Comparison of ENCODE assay signal across 19 mouse cellular contexts in genomic region chr6:149098993-149099392, GRCm38 (mm10). TPM values are rescaled to one million over a fixed set of nuclear protein-coding genes. Genes with fewer than 3 reads are reported as not detected.
A peak's percentile ranks its signal among the peaks of the same experiment; 100 is the strongest.
DNase-seq lines count a peak whose midpoint lies in the region; ATAC-seq and TF ChIP-seq lines count a peak whose summit lies in the region.
"Had no signal": no experiment of that assay in that cellular context is flagged by ENCODE, and none has a peak within 500 bp of the region (broad histone marks: within the 10 kb centered on the region; RNA-seq: fewer than 3 reads in every experiment).

No protein-coding gene starts in this region.

- no peak overlapping the region for H3K9ac ChIP-seq in neural tube, embryonic 12.5 days
- no peak overlapping the region for H3K9ac ChIP-seq in midbrain, embryonic 12.5 days (replicated peaks)
- H3K9ac ChIP-seq: heart, embryonic 12.5 days; liver, embryonic 13.5 days had no signal

- H3K27me3 ChIP-seq in neural tube, embryonic 12.5 days (replicated peaks) = no peaks in the 10 kb centered on the region
- no peaks in the 10 kb centered on the region; the same call in 1 of the 2 replicates for H3K27me3 ChIP-seq in midbrain, embryonic 12.5 days
- H3K27me3 ChIP-seq: heart, embryonic 12.5 days had no signal

- TF ChIP-seq CTCF in gastrocnemius, adult 2 months (IDR thresholded peaks at IDR 0.05) = no peak

- intact Hi-C loops in gastrocnemius, adult 2 months (cut with DNase I) = no loop called here

- ATAC-seq in neural tube, embryonic 12.5 days (ENCODE audit: low FRiP score, low read depth) = no peak
- ATAC-seq in midbrain, embryonic 12.5 days (ENCODE audit: low FRiP score, low read depth) = no peak

- no peak for DNase-seq in gastrocnemius, adult 2 months
- DNase-seq in gastrocnemius, postnatal 10 days = no peak
- DNase-seq in neural tube, embryonic 10.5 days (ENCODE audit: extremely low spot score, low spot score) = no peak
- no peak for DNase-seq in adrenal gland, postnatal 10 days
- no peak for DNase-seq in lung, postnatal 36 days
- no peak for DNase-seq in kidney, postnatal 10 days
- DNase-seq: cerebellum, adult 2 months; kidney, adult 2 months; liver, embryonic 13.5 days had no signal

- H3K4me3 ChIP-seq in gastrocnemius, adult 2 months = peak overlapping the region; percentile 84; the same call in 1 of the 2 replicates
- H3K4me3 ChIP-seq in neural tube, embryonic 12.5 days = no peak overlapping the region
- H3K4me3 ChIP-seq in midbrain, embryonic 12.5 days = no peak overlapping the region

- no peaks in the 10 kb centered on the region for H3K9me3 ChIP-seq in neural tube, embryonic 12.5 days
- H3K9me3 ChIP-seq in midbrain, embryonic 12.5 days = no peaks in the 10 kb centered on the region
- H3K9me3 ChIP-seq: heart, embryonic 12.5 days; liver, embryonic 13.5 days had no signal

- H3K36me3 ChIP-seq in neural tube, embryonic 12.5 days = no peaks in the 10 kb centered on the region
- no peaks in the 10 kb centered on the region for H3K36me3 ChIP-seq in midbrain, embryonic 12.5 days
- H3K36me3 ChIP-seq: G1E; heart, embryonic 12.5 days; liver, embryonic 13.5 days had no signal

- no peak overlapping the region; the same call in 1 of the 2 replicates for H3K27ac ChIP-seq in gastrocnemius, adult 2 months
- H3K27ac ChIP-seq in neural tube, embryonic 12.5 days = no peak overlapping the region
- H3K27ac ChIP-seq in midbrain, embryonic 12.5 days (replicated peaks) = no peak overlapping the region
- H3K27ac ChIP-seq: liver, embryonic 13.5 days had no signal

- H3K4me2 ChIP-seq in neural tube, embryonic 12.5 days (replicated peaks) = peak overlapping the region; percentile 71; the same call in 1 of the 2 replicates
- peak overlapping the region; percentile 69 for H3K4me2 ChIP-seq in midbrain, embryonic 12.5 days (replicated peaks)

- H3K4me1 ChIP-seq in neural tube, embryonic 12.5 days = peaks cover 6% of the 10 kb centered on the region; the same call in 1 of the 2 replicates
- peaks cover 7% of the 10 kb centered on the region; the same call in 1 of the 2 replicates for H3K4me1 ChIP-seq in midbrain, embryonic 12.5 days

RNA-seq across cellular contexts. Expression of gene Dennd5b, which starts 2.5 kb away (rescaled TPM):
- 1 to 10 TPM; 4.8 to 9.1 TPM for total RNA-seq in gastrocnemius, adult 2 months (2021)
- total RNA-seq in gastrocnemius, postnatal 10 days (2021) = 10 to 100 TPM; 10.5 TPM
- polyA plus RNA-seq in neural tube, embryonic 12.5 days (2016; fragmentation: Nextera tagmentation; extraction: Ambion mirVana) = 17.4 and 20.0 TPM in 2 replicates
- polyA plus RNA-seq in midbrain, embryonic 12.5 days (2016; fragmentation: Nextera tagmentation; extraction: Ambion mirVana) = 19.8 and 22.7 TPM in 2 replicates
- 10 to 100 TPM; 19.0 to 19.1 TPM for total RNA-seq in adrenal gland, postnatal 10 days (2021)
- polyA plus RNA-seq: G1E had no signal

RNA-seq across cellular contexts. Expression of gene Gm10203, which starts 31.0 kb away (rescaled TPM):
- not detected for total RNA-seq in gastrocnemius, adult 2 months (2021)
- total RNA-seq in gastrocnemius, postnatal 10 days (2021) = not detected
- polyA plus RNA-seq in neural tube, embryonic 12.5 days (2016; fragmentation: Nextera tagmentation; extraction: Ambion mirVana) = not detected in 2 replicates
- polyA plus RNA-seq in midbrain, embryonic 12.5 days (2016; fragmentation: Nextera tagmentation; extraction: Ambion mirVana) = not detected in 2 replicates
- not detected for total RNA-seq in adrenal gland, postnatal 10 days (2021)
- total RNA-seq: G1E; layer of hippocampus, adult 18-20 months; left cerebral cortex, postnatal 10 days had no signal
- polyA plus RNA-seq: brain, embryonic 14.5 days; C2C12; cerebellum, adult 2 months; G1E; heart, embryonic 12.5 days; kidney, adult 2 months; liver, embryonic 13.5 days; spleen, adult 2 months; testis, adult 2 months had no signal

RNA-seq across cellular contexts. Expression of gene Etfbkmt, which starts 40.7 kb away (rescaled TPM):
- total RNA-seq in gastrocnemius, adult 2 months (2021) = 10 to 100 TPM; 13.7 to 14.8 TPM
- 10 to 100 TPM in 1 of 2 experiments, 1 to 10 TPM in 1; 7.5 to 13.5 TPM for total RNA-seq in gastrocnemius, postnatal 10 days (2021)
- 6.5 and 7.3 TPM in 2 replicates for polyA plus RNA-seq in neural tube, embryonic 12.5 days (2016; fragmentation: Nextera tagmentation; extraction: Ambion mirVana)
- polyA plus RNA-seq in midbrain, embryonic 12.5 days (2016; fragmentation: Nextera tagmentation; extraction: Ambion mirVana) = 8.1 and 8.4 TPM in 2 replicates
- 10 to 100 TPM; 23.6 to 43.5 TPM for total RNA-seq in adrenal gland, postnatal 10 days (2021)
